Mouse (Mus musculus): ENCODE measurements around the gene Gm10563.

Gm10563 gene

DNA sequence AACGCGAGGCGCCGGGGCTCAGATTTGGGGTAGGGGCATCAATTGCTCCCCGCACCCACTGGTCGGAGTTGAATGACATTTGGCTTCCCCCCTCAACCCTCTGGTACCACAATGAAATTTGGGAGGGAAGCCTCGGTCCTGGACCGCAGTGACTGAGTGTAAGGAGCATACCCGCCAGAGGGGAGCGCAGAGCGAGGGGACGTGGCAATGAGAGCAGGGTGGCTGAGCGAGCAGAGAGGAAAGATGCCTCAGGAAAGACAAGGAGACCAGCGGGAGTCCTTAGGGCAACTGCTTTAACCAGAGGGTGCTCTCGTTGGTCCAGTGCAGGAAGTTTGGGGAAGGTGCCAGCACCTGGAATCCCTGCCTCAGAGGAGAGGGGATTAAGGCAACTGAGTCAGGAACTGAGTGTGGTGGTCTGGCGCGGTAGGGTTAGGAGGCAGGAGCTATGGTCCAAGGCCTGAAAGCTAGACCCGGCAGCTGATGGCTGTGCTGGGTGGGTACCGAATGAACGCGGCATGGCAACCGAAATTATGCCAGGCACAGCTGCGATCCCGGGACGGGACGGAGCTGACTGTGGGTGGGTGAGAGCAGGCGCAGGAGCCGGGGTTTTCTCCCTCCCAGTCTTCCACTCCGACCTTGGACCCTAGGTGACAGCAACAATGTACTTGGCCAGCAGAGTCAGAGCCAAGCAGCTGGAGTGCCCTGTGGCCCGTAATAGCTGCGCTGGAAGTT, 8.4 kb upstream of the Gm10563 start:
- in situ Hi-C loops (cut with MboI; ENCODE audit: low sequenced_read_pairs): no loop called here

- in situ Hi-C loops (cut with MboI; ENCODE audit: low sequenced_read_pairs): no loop called here
These were observed 7.9 kb upstream of the Gm10563 start, which contains the start of gene Mmp23 for GRCm38 (mm10) chr4:155653086-155653450. Gene Mmp23 (minus strand): TSS chr4:155653384.

DNA sequence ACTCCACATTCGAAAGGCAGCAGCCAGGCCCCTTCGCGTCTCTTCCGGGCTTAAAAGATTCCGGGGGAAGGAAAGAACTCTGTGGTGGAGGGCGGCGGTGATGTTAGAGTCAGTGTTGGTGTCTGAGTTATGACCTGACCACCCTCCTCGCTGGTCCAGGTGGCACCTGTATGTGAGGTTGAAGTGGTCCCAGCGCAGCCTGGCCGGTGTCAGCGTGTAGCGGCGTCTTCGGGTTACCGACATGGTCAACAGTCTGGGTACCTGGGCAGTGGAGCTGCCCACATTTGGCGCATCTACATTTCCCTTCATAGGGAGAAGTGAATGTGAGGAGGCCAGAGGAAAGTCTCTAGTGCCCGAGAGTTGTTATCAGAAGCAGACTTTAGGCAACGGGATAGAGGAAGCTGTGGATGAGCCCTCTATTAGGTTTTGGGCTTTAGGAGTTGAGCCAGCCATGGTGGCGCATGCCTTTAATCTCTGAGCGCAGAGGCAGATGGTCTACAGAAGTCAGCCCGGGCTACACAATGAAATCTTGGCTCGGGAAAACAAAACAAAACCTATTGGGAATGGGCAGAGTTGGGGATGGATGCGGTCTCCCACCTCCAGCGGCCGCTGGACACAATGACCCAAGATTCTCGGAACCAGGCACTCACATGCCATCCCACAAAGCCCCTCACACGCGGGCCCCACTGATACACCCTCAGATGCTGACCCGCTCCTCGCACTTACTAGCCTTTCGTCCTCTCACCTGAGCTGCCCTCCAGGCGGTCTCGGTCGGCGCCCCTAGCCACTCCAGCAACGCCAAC, 7.3 kb upstream of the Gm10563 start:
- in situ Hi-C loops (cut with MboI; ENCODE audit: low sequenced_read_pairs): no loop called here

DNA sequence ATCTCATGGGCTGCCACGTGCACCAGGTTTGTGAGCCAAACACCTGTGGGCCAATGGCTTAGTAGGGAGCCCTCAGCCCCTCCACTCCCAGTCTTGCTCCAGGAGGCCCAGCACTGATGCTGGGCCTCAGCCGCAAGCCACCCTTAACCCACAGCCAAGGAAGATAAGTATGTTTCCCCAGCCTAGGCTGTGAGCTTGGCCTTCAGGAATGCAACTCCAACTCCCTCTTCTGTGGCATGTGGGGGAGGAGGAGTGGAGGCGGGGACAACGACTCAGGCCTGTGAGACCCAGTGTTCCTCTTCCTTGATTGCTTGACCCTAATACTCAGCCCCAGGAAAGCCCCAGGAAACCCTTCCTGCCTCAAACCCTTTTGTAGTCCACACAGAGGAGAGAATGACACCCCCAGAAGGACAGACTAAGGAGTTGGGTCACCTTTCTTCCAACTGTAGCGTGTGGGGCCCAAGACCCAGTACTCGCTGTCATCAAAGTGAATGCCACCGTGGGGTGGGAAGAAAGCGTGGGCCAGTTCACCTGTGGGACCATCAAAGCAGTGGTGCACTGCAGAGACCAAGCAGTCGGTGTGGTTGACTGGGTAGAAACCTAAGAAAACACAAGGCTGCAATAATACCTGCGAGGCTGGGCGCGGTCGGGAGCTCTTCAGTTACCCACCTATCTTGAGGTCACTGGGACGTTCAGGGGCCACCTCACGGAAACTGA, 6.5 kb upstream of the Gm10563 start:
- in situ Hi-C loops (cut with MboI; ENCODE audit: low sequenced_read_pairs): no loop called here

- in situ Hi-C loops (cut with MboI; ENCODE audit: low sequenced_read_pairs): no loop called here
These were observed 4.1 kb upstream of the Gm10563 start for GRCm38 (mm10) chr4:155649355-155649754.

- in situ Hi-C loops (cut with MboI; ENCODE audit: low sequenced_read_pairs): no loop called here
These were observed 513 bp upstream of the Gm10563 start for GRCm38 (mm10) chr4:155645721-155646120.

DNA sequence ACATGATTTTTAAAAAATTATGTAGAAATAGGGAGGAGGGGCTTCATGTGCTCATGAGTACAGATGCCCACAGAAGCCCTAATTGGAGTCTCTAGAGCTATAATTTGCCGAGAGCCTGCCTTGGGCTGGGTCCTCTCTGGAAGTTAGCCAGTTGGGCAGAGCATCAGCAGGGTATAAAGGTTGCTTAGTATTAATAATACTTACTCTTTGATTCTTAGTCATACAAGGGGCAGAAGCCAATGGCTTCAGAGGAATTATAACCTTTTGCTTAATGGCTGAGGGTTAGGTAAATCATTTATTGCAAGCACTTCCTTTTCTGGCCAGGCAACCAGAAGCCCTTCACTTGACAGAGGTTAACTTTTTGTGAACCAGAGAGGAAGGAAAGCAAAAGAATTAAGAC, 1.7 kb downstream of the Gm10563 start:
- in situ Hi-C loops (cut with MboI; ENCODE audit: low sequenced_read_pairs): no loop called here

DNA sequence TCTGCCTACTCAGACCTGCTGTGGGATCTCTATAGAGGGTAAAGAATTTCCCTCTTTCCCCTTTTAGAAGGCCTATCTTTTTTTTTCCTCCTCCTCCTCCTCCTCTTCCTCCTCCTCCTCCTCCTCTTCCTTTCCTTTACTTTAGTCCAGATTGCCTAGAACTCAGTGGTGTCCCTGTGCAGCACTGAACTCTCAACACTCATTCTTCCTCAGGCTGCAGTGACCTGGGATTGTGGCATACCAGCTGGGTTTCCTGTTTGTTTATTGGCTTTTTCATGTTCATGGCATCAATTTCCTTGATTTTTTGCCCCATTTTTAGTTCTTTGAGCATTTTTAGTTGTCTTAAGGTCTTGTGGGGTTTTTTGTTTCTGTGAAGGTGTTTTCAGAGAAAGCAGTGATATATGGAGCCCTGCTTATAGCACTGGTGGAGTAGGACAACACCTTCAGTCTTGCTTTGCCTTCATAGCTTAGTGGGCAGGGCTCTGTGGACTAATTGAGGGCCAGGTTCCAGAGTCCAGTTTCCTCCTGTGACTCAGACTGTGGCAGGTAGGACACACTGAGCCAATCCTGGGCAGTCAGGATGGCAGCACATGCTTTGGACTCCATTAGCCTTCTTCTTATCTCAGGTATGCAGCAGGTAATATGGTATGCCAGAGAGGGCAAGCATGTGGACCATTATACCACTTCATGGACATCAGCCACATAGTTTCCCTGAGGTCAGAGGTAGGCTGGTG, 9.3 kb downstream of the Gm10563 start:
- in situ Hi-C loops (cut with MboI; ENCODE audit: low sequenced_read_pairs): no loop called here

DNA sequence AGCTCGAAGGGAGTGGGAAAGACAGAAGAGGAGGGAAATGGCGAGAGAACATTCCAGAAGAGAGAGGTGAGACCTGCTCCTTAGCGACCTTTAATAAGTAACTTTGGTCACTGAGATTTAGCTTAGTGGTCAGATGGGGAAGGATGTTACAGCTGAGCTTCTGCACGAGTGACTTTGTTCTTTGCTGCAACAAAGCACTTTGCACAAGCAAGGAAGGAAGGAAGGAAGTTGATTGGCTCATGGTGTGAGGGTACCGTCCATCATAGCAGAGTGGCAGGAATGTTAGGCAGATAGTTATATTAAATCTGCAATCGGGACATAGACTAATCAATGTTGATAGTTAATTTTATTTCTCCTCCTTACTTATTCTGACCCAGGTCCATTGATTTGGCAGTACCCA, 14.9 kb downstream of the Gm10563 start:
- in situ Hi-C loops (cut with MboI; ENCODE audit: low sequenced_read_pairs): no loop called here

DNA sequence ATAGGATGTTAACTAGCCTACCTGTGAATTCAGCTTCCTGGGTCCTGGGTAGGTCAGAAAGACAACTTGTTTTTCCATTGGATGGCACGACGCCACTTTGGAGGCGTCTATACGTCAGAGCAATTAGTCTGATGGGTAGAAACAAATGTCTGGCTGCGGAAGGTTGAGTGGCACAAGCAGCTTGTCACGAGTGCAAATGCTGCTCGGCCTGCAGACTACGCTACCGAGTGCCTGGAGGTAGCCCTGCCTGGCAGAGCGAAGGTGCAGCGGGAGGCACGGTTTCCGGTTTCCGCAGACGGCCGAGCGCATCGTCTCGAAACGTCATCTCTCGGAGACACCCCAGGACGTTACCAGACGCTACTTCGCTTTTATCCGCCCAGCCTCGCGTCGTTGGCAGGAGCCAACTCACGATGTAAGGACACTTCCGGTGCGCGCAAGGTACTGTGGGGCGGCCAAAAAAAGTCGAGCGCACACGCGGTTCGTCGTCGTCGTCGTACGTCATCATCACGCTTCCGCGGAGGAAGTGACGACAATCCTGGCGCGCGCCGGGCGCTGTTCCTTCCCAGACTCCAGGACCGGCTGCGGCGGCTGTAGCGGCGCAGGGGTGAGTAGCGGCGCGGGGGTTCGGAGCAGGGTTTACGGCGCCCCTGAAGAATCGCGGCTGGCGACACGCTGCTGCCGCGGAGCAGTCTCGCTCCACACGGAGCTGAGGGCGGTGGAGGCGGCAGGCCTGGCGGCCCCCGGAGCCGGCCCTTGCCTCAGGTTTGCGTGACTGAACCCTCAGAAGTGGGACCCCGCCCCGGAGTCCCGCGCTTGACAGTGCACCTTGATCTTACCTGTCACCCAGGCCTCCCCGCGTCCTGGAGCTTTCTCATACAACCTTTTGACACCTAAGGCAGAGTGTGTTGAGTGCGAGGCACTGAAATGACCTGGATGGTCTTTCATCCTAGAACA, 20.6 kb downstream of the Gm10563 start, which contains the start of gene Cdk11b:
Cdk11b (plus strand) TSS at position 517 of the 954 bp plus-strand sequence.
- in situ Hi-C loops (cut with MboI; ENCODE audit: low sequenced_read_pairs): no loop called here

DNA sequence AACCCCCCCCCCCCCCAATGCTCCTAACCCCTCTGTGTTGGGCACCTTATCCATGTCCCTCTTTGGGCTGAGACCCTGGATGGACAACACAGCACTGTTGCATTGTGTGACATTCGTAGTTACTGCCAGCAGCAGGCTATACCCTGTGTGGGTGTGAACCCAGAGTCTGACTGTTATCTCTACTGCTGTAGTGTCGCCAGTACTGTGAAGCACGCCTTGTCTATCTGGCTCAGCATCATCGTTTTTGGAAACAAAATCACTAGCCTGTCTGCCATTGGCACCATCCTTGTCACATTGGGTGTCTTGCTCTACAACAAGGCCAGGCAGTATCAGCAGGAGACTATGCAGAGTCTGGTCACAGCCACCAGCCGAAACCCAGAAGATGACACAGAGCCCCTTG, 26.9 kb downstream of the Gm10563 start:
- in situ Hi-C loops (cut with MboI; ENCODE audit: low sequenced_read_pairs): no loop called here

- in situ Hi-C loops (cut with MboI; ENCODE audit: low sequenced_read_pairs): no loop called here
These were observed 31.9 kb downstream of the Gm10563 start for GRCm38 (mm10) chr4:155613264-155613663.

DNA sequence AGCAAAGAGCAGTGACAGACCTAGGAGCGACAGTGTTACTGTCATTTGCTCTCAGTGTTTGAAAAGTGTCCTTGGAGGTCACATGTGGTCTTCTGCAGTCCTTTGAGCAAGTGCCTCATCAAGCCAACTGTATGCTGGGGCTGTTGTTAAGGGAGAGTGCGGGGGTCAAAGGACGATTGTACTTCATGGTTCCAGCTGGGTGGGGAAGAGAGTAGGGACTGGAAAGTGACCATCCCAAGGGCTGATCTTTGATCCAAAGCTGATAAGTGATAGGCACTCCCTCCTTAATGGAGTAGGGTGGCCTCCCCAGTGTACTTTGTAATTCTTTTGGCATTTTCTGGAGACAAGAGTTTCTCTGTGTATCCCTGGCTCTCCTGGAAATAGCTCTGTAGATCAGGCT, 33.3 kb downstream of the Gm10563 start:
- in situ Hi-C loops (cut with MboI; ENCODE audit: low sequenced_read_pairs): no loop called here

DNA sequence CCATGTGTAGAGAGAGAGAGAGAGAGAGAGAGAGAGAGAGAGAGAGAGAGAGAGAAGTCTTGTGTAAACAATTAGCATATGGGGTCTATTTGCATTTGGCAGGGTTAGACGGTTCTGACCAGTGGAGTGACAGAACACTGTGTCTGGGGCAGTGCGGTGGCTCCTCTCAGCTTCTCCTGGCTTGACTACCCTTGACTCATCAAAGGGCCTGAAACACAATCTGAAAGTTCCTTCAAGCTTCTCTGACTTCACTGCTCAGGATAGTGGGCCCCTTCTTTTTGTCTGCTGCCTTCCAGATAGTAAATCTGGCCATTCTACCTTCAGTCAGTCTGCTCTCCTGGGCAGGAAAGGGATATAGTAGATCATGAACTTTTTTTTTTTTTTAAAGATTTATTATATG, 38.4 kb downstream of the Gm10563 start:
- in situ Hi-C loops (cut with MboI; ENCODE audit: low sequenced_read_pairs): no loop called here

DNA sequence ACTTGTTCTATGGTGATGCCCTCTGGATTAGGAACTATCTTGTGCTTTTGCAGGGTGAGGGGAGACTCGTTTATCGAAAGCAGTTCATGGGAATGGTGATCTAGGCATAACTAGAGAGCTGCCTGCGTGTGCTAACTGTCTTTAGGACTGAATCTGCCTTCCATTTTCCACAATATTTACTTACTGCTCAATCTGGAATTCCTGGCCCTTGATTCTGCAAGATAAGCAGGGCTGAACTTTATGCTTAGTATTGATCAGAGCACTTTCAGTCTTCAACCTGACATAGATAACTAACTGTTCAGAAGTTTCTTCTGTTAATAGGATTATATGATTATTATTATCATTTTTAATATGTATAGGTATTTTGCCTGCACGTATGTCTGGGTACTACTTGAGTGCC, 40.1 kb downstream of the Gm10563 start:
- in situ Hi-C loops (cut with MboI; ENCODE audit: low sequenced_read_pairs): no loop called here

GRCm38 (mm10) chr4:155603801-155604200, 41.4 kb downstream of the Gm10563 start:
- in situ Hi-C loops (cut with MboI; ENCODE audit: low sequenced_read_pairs): no loop called here

GRCm38 (mm10) chr4:155602753-155603152, 42.5 kb downstream of the Gm10563 start:
- in situ Hi-C loops (cut with MboI; ENCODE audit: low sequenced_read_pairs): no loop called here

DNA sequence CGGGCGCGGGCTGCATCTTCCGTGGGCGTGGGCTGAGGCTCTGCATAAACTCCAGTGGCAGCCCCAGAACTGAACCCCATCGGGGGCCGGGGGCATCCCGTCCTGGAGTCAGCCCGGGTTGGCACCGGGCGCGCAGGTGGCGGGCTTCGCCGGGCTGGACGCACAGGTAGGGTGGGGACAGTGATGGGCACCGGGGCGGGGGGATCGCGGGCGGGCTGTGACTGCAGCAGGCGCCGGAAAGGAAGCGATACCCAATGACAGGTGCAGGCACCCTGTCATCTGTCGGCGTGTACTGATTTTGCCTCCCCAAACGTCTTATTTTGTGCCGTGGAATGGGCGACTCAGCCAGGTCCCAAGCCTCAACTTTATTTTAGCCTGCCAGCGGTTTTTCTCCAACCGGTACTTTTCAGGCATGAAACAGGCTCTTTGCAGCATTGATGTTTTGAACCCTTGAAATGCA, 43.2 kb downstream of the Gm10563 start:
- in situ Hi-C loops (cut with MboI; ENCODE audit: low sequenced_read_pairs): no loop called here

- in situ Hi-C loops (cut with MboI; ENCODE audit: low sequenced_read_pairs): no loop called here
These were observed 43.9 kb downstream of the Gm10563 start, which contains the start of gene Slc35e2 for GRCm38 (mm10) chr4:155601091-155601996. Gene Slc35e2 (plus strand): TSS chr4:155601416.
